In the genomic region with DNA sequence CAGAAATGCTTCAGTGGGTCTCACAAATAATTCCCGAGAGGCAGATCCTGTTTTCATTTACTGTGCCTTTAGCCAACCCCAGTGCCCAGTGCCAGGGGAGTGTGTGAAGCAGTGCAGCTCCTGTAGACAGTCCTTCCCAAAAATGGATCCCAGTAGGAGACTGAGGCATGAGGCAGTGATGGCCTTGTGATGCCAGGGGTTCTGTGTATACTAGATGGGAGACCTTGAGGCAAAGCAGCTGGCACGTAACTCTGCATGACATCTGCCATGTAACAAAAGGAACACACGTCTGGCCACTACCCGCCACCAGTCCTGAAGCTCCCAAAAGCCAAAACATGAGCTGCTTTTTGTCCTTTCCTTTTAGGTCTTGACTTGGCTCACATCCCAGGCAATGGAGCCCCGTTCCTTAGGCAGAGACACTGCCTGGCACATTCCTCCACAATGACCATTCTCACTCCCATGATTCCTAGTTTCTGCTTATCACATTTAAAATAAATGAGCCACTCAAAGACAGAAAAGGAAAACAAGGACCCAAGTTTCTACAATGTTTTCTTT, we compare ENCODE assay signal across 16 mouse cellular contexts. TPM values are rescaled to one million over a fixed set of nuclear protein-coding genes. Genes with fewer than 3 reads are reported as not detected.
DNase-seq lines count a peak whose midpoint lies in the region; ATAC-seq and TF ChIP-seq lines count a peak whose summit lies in the region.
"Had no signal": no experiment of that assay in that cellular context is flagged by ENCODE, and none has a peak within 500 bp of the region (broad histone marks: within the 10 kb centered on the region; RNA-seq: fewer than 3 reads in every experiment).

No protein-coding gene starts in this region.

- ATAC-seq in heart, postnatal 0 days (ENCODE audit: insufficient read depth, low read depth), result peak; percentile 58
- ATAC-seq: liver, embryonic 12.5 days had no signal

- H3K36me3 ChIP-seq in heart, postnatal 0 days (replicated peaks; ENCODE audit: control insufficient read depth, insufficient read depth, low read length), result 0 out of 2 replicates have a peak, but pooled peaks cover 21% of the 10 kb centered on the region

- no peak overlapping the region for H3K9ac ChIP-seq in heart, postnatal 0 days (replicated peaks; ENCODE audit: low read depth, low read length)
- H3K9ac ChIP-seq: forebrain, embryonic 12.5 days; liver, embryonic 12.5 days; neural tube, embryonic 13.5 days had no signal

- peak; percentile 39 to 41 for DNase-seq in cerebellum, postnatal 25 days
- DNase-seq in cerebellum, adult 8-10 months, result no peak
- DNase-seq in heart, postnatal 0 days (ENCODE audit: low spot score), result peak; percentile 50
- no peak for DNase-seq in heart, postnatal 25 days (ENCODE audit: low spot score)
- DNase-seq in lung, postnatal 10 days, result peak; percentile 38
- DNase-seq in lung, postnatal 14 days, result no peak
- peak; percentile 34 for DNase-seq in NIH3T3 (ENCODE audit: low read depth)
- DNase-seq in left cerebral cortex, postnatal 25 days (ENCODE audit: low spot score in 2 of 2), result no peak
- DNase-seq: cerebellum, adult 2 months; embryo, embryonic 11 days; layer of hippocampus, postnatal 36 days; retina, postnatal 1 day had no signal

- WGBS in heart, postnatal 0 days, result 28% methylated on average over 5 of the region's 5 CpGs

- no peak for TF ChIP-seq CTCF in heart, postnatal 0 days (IDR thresholded peaks at IDR 0.05; ENCODE audit: low read depth)

- peaks cover 11% of the 10 kb centered on the region for H3K4me1 ChIP-seq in heart, postnatal 0 days (ENCODE audit: control insufficient read depth, insufficient read depth)
- H3K4me1 ChIP-seq: limb, embryonic 10.5 days had no signal

- H3K27me3 ChIP-seq in heart, postnatal 0 days (ENCODE audit: control insufficient read depth, insufficient read depth, low read length), result no peaks in the 10 kb centered on the region
- H3K27me3 ChIP-seq: forebrain, embryonic 12.5 days; liver, embryonic 12.5 days; neural tube, embryonic 13.5 days had no signal

- H3K9me3 ChIP-seq in heart, postnatal 0 days (replicated peaks; ENCODE audit: control insufficient read depth, low read length), result no peaks in the 10 kb centered on the region
- H3K9me3 ChIP-seq: forebrain, embryonic 12.5 days; limb, embryonic 10.5 days; liver, embryonic 12.5 days; neural tube, embryonic 13.5 days had no signal

- no peak for TF ChIP-seq EP300 in heart, postnatal 0 days (IDR thresholded peaks at IDR 0.05; ENCODE audit: low read depth)

- peak overlapping the region; percentile 70 for H3K27ac ChIP-seq in heart, postnatal 0 days (ENCODE audit: low read depth)
- H3K27ac ChIP-seq: forebrain, embryonic 12.5 days; limb, embryonic 10.5 days; liver, embryonic 12.5 days; neural tube, embryonic 13.5 days had no signal

- H3K4me2 ChIP-seq in heart, postnatal 0 days (ENCODE audit: low read depth, low read length), result 0 out of 2 replicates have a peak overlapping the region, but pooled peaks have one; percentile 30
- H3K4me2 ChIP-seq: forebrain, embryonic 12.5 days; liver, embryonic 12.5 days; neural tube, embryonic 13.5 days had no signal

- no peak overlapping the region for H3K4me3 ChIP-seq in heart, postnatal 0 days (ENCODE audit: low read depth, low read length)
- H3K4me3 ChIP-seq: forebrain, embryonic 12.5 days; limb, embryonic 10.5 days; liver, embryonic 12.5 days; neural tube, embryonic 13.5 days had no signal

- intact Hi-C loops in heart, postnatal 25 days (cut with DNase I), result no loop called here
- intact Hi-C loops in left cerebral cortex, postnatal 25 days (cut with DNase I), result no loop called here

RNA-seq across cellular contexts. Expression of a gene that starts 17.4 kb away (rescaled TPM):
- 11.1 and 21.1 TPM in 2 replicates for total RNA-seq in heart, postnatal 0 days (2014; rRNA removed; ENCODE audit: low replicate concordance)
- 5.9 and 7.6 TPM in 2 replicates for polyA plus RNA-seq in heart, postnatal 0 days (2015; fragmentation: Nextera tagmentation; extraction: Ambion mirVana)
- 1 to 10 TPM; 7.0 to 7.4 TPM for total RNA-seq in heart, postnatal 25 days (2021)
- total RNA-seq in left cerebral cortex, postnatal 25 days (2021), result 10 to 100 TPM; 35.8 to 39.1 TPM

RNA-seq across cellular contexts. Expression of a gene that starts 32.1 kb away (rescaled TPM):
- 11.4 and 17.9 TPM in 2 replicates for total RNA-seq in heart, postnatal 0 days (2014; rRNA removed; ENCODE audit: low replicate concordance)
- 54.8 and 59.4 TPM in 2 replicates for polyA plus RNA-seq in heart, postnatal 0 days (2015; fragmentation: Nextera tagmentation; extraction: Ambion mirVana)
- total RNA-seq in heart, postnatal 25 days (2021), result 10 to 100 TPM; 54.3 to 54.9 TPM
- total RNA-seq in left cerebral cortex, postnatal 25 days (2021), result 10 to 100 TPM; 39.5 to 41.4 TPM

RNA-seq across cellular contexts. Expression of a gene that starts 32.6 kb away (rescaled TPM):
- total RNA-seq in heart, postnatal 0 days (2014; rRNA removed; ENCODE audit: low replicate concordance), result 26.0 and 38.4 TPM in 2 replicates
- 18.7 and 19.2 TPM in 2 replicates for polyA plus RNA-seq in heart, postnatal 0 days (2015; fragmentation: Nextera tagmentation; extraction: Ambion mirVana)
- total RNA-seq in heart, postnatal 25 days (2021), result 10 to 100 TPM; 18.3 to 21.2 TPM
- total RNA-seq in left cerebral cortex, postnatal 25 days (2021), result 10 to 100 TPM; 64.8 to 68.0 TPM

Comparison
In these comparisons a context has a peak if more than half of its experiments do, and no peak if none do; other contexts are left out.
1. DNase-seq: peak in cerebellum, postnatal 25 days (2 of 2), heart, postnatal 0 days (single experiment), lung, postnatal 10 days (single experiment) and NIH3T3 (single experiment); none in cerebellum, adult 8-10 months (single experiment), heart, postnatal 25 days (single experiment), lung, postnatal 14 days (single experiment) and left cerebral cortex, postnatal 25 days (0 of 2).